Mouse (Mus musculus) CH12.LX (cell line): ENCODE measurements around the gene H2-Eb2. TPM values are rescaled to one million over a fixed set of nuclear protein-coding genes. Genes with fewer than 3 reads are reported as not detected.
A peak's percentile ranks its signal among the peaks of the same experiment; 100 is the strongest.

Experiments
- DNase-seq: peaks from one replicate; pipeline ENCODE4 v3.0.0-alpha.2; 2013; ENCODE audit errors: extremely low read depth
- H3K27ac ChIP-seq: 2 replicates; pipeline ENCODE4 v1.5.1; 2012; ENCODE audit warnings: low read depth, mild to moderate bottlenecking, control low read depth, moderate library complexity; ENCODE audit not compliant: insufficient read depth
- H3K27me3 ChIP-seq: replicated peaks from 2 replicates; pipeline ENCODE3; 2012; ENCODE audit warnings: inconsistent platforms
- H3K36me3 ChIP-seq, 2 experiments: replicated peaks in 1 of 2; 2 replicates each; pipeline versions ENCODE3 to v1.6.1; 2012; ENCODE audit warnings: inconsistent platforms in 1 of 2, low read length in 1 of 2, mild to moderate bottlenecking in 1 of 2, mixed read lengths in 1 of 2, moderate library complexity in 1 of 2; ENCODE audit not compliant: control insufficient read depth in 1 of 2, insufficient read depth in 1 of 2
- H3K4me1 ChIP-seq, 2 experiments: 2 replicates each; pipeline ENCODE4 v1.6.1; 2012; ENCODE audit warnings: inconsistent platforms in 1 of 2, moderate library complexity in 1 of 2; ENCODE audit not compliant: insufficient read depth in 2 of 2, control insufficient read depth in 1 of 2
- H3K4me2 ChIP-seq: 2 replicates; pipeline ENCODE4 v1.6.1; 2012; ENCODE audit warnings: low read depth, mild to moderate bottlenecking, control low read depth; ENCODE audit not compliant: poor library complexity, insufficient read depth, severe bottlenecking
- H3K4me3 ChIP-seq, 3 experiments: fragments of 150-350 bp in 1 of 3; sonication (generic) in 1 of 3; replicated peaks in 1 of 3; 2 replicates each; pipeline versions ENCODE3 to v1.5.1; 2011 to 2012; ENCODE audit warnings: low read depth in 2 of 3, low read length in 2 of 3, mild to moderate bottlenecking in 2 of 3, moderate library complexity in 2 of 3, control low read depth in 1 of 3, improper control_type of control experiment in 1 of 3, inconsistent platforms in 1 of 3, mixed read lengths in 1 of 3; ENCODE audit not compliant: poor library complexity in 1 of 3
- H3K79me2 ChIP-seq: replicated peaks from 2 replicates; pipeline ENCODE4 v1.6.1; 2012; ENCODE audit warnings: mild to moderate bottlenecking, moderate library complexity; ENCODE audit not compliant: control insufficient read depth, poor library complexity, insufficient read depth, severe bottlenecking; ENCODE audit errors: extremely low read depth
- H3K9ac ChIP-seq: 2 replicates; pipeline ENCODE4 v1.6.1; 2012; ENCODE audit warnings: low read depth, mild to moderate bottlenecking, control low read depth, moderate library complexity; ENCODE audit not compliant: insufficient read depth
- H3K9me3 ChIP-seq: replicated peaks from 2 replicates; pipeline ENCODE3; 2012; ENCODE audit warnings: low read length, inconsistent platforms, mixed read lengths
- BHLHE40 ChIP-seq: IDR thresholded peaks from 2 replicates; pipeline ENCODE4 v1.6.1; 2011; ENCODE audit warnings: mild to moderate bottlenecking, low read depth, low read length, improper control_type of control experiment
- CHD1 ChIP-seq: IDR thresholded peaks from 2 replicates; pipeline ENCODE4 v1.6.1; 2012; ENCODE audit warnings: low read depth, low read length, improper control_type of control experiment, inconsistent platforms
- CHD2 ChIP-seq: IDR thresholded peaks from 2 replicates; pipeline ENCODE4 v1.6.1; 2011; ENCODE audit warnings: low read length, improper control_type of control experiment
- CTCF ChIP-seq, 2 experiments: IDR thresholded peaks in 1 of 2; conservative IDR thresholded peaks in 1 of 2; 2 replicates each; pipeline ENCODE4 v1.5.1; 2011 to 2012; ENCODE audit warnings: low read depth in 2 of 2, low read length in 2 of 2, improper control_type of control experiment in 1 of 2, inconsistent platforms in 1 of 2, mild to moderate bottlenecking in 1 of 2, moderate library complexity in 1 of 2
- ELF1 ChIP-seq: IDR thresholded peaks from 2 replicates; pipeline ENCODE4 v1.6.1; 2014; ENCODE audit warnings: low read depth, mild to moderate bottlenecking, inconsistent platforms, low read length, improper control_type of control experiment
- ETS1 ChIP-seq: conservative IDR thresholded peaks from 2 replicates; pipeline ENCODE4 v1.6.1; 2012; ENCODE audit warnings: low read depth, mild to moderate bottlenecking, inconsistent platforms, low read length, improper control_type of control experiment, moderate library complexity
- IRF4 ChIP-seq: IDR thresholded peaks from 2 replicates; pipeline ENCODE4 v1.6.1; 2014; ENCODE audit warnings: low read depth, mild to moderate bottlenecking, inconsistent platforms, low read length, improper control_type of control experiment
- JUN ChIP-seq: IDR thresholded peaks from 2 replicates; pipeline ENCODE4 v1.6.1; 2011; ENCODE audit warnings: low read depth, mild to moderate bottlenecking, low read length, improper control_type of control experiment, moderate library complexity; ENCODE audit not compliant: insufficient read depth
- KAT2A ChIP-seq: IDR thresholded peaks from 2 replicates; pipeline ENCODE4 v1.6.1; 2012; ENCODE audit warnings: low read length, improper control_type of control experiment, inconsistent platforms; ENCODE audit not compliant: insufficient replicate concordance
- MAFK ChIP-seq: IDR thresholded peaks from 2 replicates; pipeline ENCODE4 v1.6.1; 2011; ENCODE audit warnings: low read length, improper control_type of control experiment; ENCODE audit not compliant: insufficient replicate concordance
- MAX ChIP-seq: IDR thresholded peaks from 2 replicates; pipeline ENCODE4 v1.6.1; 2011; ENCODE audit warnings: low read length, improper control_type of control experiment
- MAZ ChIP-seq: IDR thresholded peaks from 2 replicates; pipeline ENCODE4 v1.6.1; 2012; ENCODE audit warnings: low read depth, mild to moderate bottlenecking, inconsistent platforms, low read length, improper control_type of control experiment, moderate library complexity
- MXI1 ChIP-seq: IDR thresholded peaks from 2 replicates; pipeline ENCODE4 v1.6.1; 2011; ENCODE audit warnings: mild to moderate bottlenecking, low read depth, low read length, improper control_type of control experiment
- NELFE ChIP-seq: IDR thresholded peaks from 2 replicates; pipeline ENCODE4 v1.6.1; 2011; ENCODE audit warnings: low read depth, low read length, improper control_type of control experiment
- NRF1 ChIP-seq: IDR thresholded peaks from 2 replicates; pipeline ENCODE4 v1.6.1; 2014; ENCODE audit warnings: low read depth, mild to moderate bottlenecking, inconsistent platforms, low read length, improper control_type of control experiment, moderate library complexity
- PAX5 ChIP-seq: IDR thresholded peaks from 2 replicates; pipeline ENCODE4 v1.6.1; 2012; ENCODE audit warnings: low read length, inconsistent platforms, mixed read lengths
- POLR2A ChIP-seq: IDR thresholded peaks from 2 replicates; pipeline ENCODE4 v1.6.1; 2011; ENCODE audit warnings: low read depth, mild to moderate bottlenecking, improper control_type of control experiment, low read length
- RAD21 ChIP-seq: IDR thresholded peaks from 2 replicates; pipeline ENCODE4 v1.6.1; 2011; ENCODE audit warnings: low read depth, mild to moderate bottlenecking, low read length, improper control_type of control experiment, moderate library complexity
- RCOR1 ChIP-seq: conservative IDR thresholded peaks from 2 replicates; pipeline ENCODE4 v1.6.1; 2012; ENCODE audit warnings: low read depth, mild to moderate bottlenecking, inconsistent platforms, low read length, improper control_type of control experiment
- SIN3A ChIP-seq: IDR thresholded peaks from 2 replicates; pipeline ENCODE4 v1.6.1; 2012; ENCODE audit warnings: low read length, improper control_type of control experiment, inconsistent platforms
- SMC3 ChIP-seq: IDR thresholded peaks from 2 replicates; pipeline ENCODE4 v1.6.1; 2011; ENCODE audit warnings: low read depth, low read length, improper control_type of control experiment
- TBP ChIP-seq: conservative IDR thresholded peaks from 2 replicates; pipeline ENCODE4 v1.6.1; 2011; ENCODE audit warnings: low read depth, low read length, improper control_type of control experiment
- TCF12 ChIP-seq: IDR thresholded peaks from 2 replicates; pipeline ENCODE4 v1.6.1; 2014; ENCODE audit warnings: low read depth, mild to moderate bottlenecking, inconsistent platforms, low read length, improper control_type of control experiment
- USF1 ChIP-seq: IDR thresholded peaks from 2 replicates; pipeline ENCODE4 v1.6.1; 2014; ENCODE audit warnings: low read depth, mild to moderate bottlenecking, inconsistent platforms, low read length, improper control_type of control experiment
- USF2 ChIP-seq: conservative IDR thresholded peaks from 2 replicates; pipeline ENCODE4 v1.6.1; 2011; ENCODE audit warnings: low read depth, low read length, improper control_type of control experiment
- ZC3H11A ChIP-seq: IDR thresholded peaks from 2 replicates; pipeline ENCODE4 v1.6.1; 2012; ENCODE audit warnings: low read depth, mild to moderate bottlenecking, inconsistent platforms, low read length, improper control_type of control experiment
- ZKSCAN1 ChIP-seq: IDR thresholded peaks from 2 replicates; pipeline ENCODE4 v1.6.1; 2012; ENCODE audit warnings: low read depth, inconsistent platforms, low read length, improper control_type of control experiment, borderline replicate concordance
- ZMIZ1 ChIP-seq: IDR thresholded peaks from 2 replicates; pipeline ENCODE4 v1.6.1; 2012; ENCODE audit warnings: low read depth, mild to moderate bottlenecking, inconsistent platforms, low read length, improper control_type of control experiment
- ZNF384 ChIP-seq: IDR thresholded peaks from 2 replicates; pipeline ENCODE4 v1.6.1; 2012; ENCODE audit warnings: low read depth, low read length, improper control_type of control experiment, inconsistent platforms
- dilution Hi-C: fragments of 300-500 bp; cut with MboI; formaldehyde crosslinking; loops from 2 replicates; pipeline ENCODE4 v1.14.3; 2020; ENCODE audit warnings: low sequenced_read_pairs; ENCODE audit not compliant: extremely low pct_unique_long_range_greater_than_20kb, extremely low pct_ligation_motif_present
- in situ Hi-C: fragments of 300-500 bp; cut with MboI; formaldehyde crosslinking; loops from 3 replicates; pipeline ENCODE4 v1.14.3; 2019; ENCODE audit warnings: low sequenced_read_pairs, low pct_ligation_motif_present, low pct_unique_long_range_greater_than_20kb, mixed read lengths
- polyA plus RNA-seq: library from polyadenylated mRNA; unstranded; fragments of >175 nt; gene quantifications from 2 replicates; pipeline ENCODE4 v1.2.1, GENCODE M21; 2012; ENCODE audit warnings: low read depth; ENCODE audit not compliant: insufficient read length
- total RNA-seq, 2 experiments: library from RNA; depleted of rRNA; stranded (reverse); fragments of 300-350 nt in 1 of 2; fragments of >200 nt in 1 of 2; gene quantifications; 2 replicates each; pipeline ENCODE4 v1.2.3; 2012 to 2014

Gene H2-Eb2
- total and polyA plus RNA-seq, 3 experiments, result 5.8 to 11.4 (median 10.9) TPM

GRCm38 (mm10) chr17:34305380-34306030 lies 20.0 kb upstream of the H2-Eb2 start, which contains the start of gene H2-Eb1:
TSS of gene H2-Eb1 (plus strand) at chr17:34305867.
- peak within 1 kb of the TSS; percentile 96 for H3K27ac ChIP-seq
- peaks cover 11 to 27% of the 10 kb centered on the region in 2 experiments for H3K36me3 ChIP-seq
- H3K9ac ChIP-seq, result peak within 1 kb of the TSS; percentile 97
- peak; percentile 95 for TF ChIP-seq TBP
- TF ChIP-seq CHD1, result peak; percentile 90
- TF ChIP-seq SMC3, result no peak
- TF ChIP-seq TCF12, result peak; percentile 81; the same call in 1 of the 2 replicates
- TF ChIP-seq ZMIZ1, result 0 out of 2 replicates have a peak, but pooled peaks have one; percentile 73
- TF ChIP-seq MXI1, result no peak; the same call in 1 of the 2 replicates
- no peak for TF ChIP-seq RAD21
- no peak for TF ChIP-seq ELF1
- TF ChIP-seq NRF1, result 0 out of 2 replicates have a peak, but pooled peaks have one; percentile 4
- no peak for TF ChIP-seq JUN
- peak; percentile 59; the same call in 1 of the 2 replicates for TF ChIP-seq NELFE
- TF ChIP-seq IRF4, result peak; percentile 18; the same call in 1 of the 2 replicates
- TF ChIP-seq POLR2A, result peak; percentile 81
- TF ChIP-seq RCOR1, result no peak
- no peak for TF ChIP-seq ZKSCAN1
- TF ChIP-seq CHD2, result peak; percentile 89
- peak; percentile 87 for DNase-seq
- peaks cover 23% of the 10 kb centered on the region for H3K79me2 ChIP-seq
- in situ Hi-C loops, result no loop called here
- H3K4me1 ChIP-seq, result peaks cover 12 to 43% of the 10 kb centered on the region in 2 experiments; a peak in 3 of 4 replicates
- dilution Hi-C loops, result no loop called here
- peak within 1 kb of the TSS; percentile 78 for H3K4me2 ChIP-seq
- H3K9me3 ChIP-seq, result peaks cover 11% of the 10 kb centered on the region
- H3K4me3 ChIP-seq, result peak within 1 kb of the TSS; percentile 64 to 84 (median 79)
- no peaks in the 10 kb centered on the region for H3K27me3 ChIP-seq

GRCm38 (mm10) chr17:34306407-34306806 lies 19.1 kb upstream of the H2-Eb2 start:
- Histone ChIP-seq H3K9me3 (peaks cover 11% of the 10 kb centered on the region), H3K27me3 (no peaks in the 10 kb centered on the region), H3K79me2 (peaks cover 23% of the 10 kb centered on the region), H3K27ac (peak overlapping the region; percentile 74; the same call in 1 of the 2 replicates), H3K9ac (peak overlapping the region; percentile 97), H3K4me3 (peak overlapping the region; percentile 64 to 84 (median 79)), H3K36me3 (peaks cover 13 to 30% of the 10 kb centered on the region in 2 experiments), H3K4me1 (peaks cover 12 to 50% of the 10 kb centered on the region in 2 experiments; a peak in 3 of 4 replicates), H3K4me2 (peak overlapping the region; percentile 43)
- dilution Hi-C loops, result no loop called here
- in situ Hi-C loops, result no loop called here
- peak; percentile 76 for DNase-seq
- TF ChIP-seq USF1 (no peak), NELFE (peak; percentile 46; the same call in 1 of the 2 replicates), ETS1 (peak; percentile 83), MAFK (no peak), MAZ (no peak), IRF4 (no peak), ZMIZ1 (no peak), ZNF384 (no peak), CTCF (conservative IDR thresholded peaks at IDR 0.05 in 1 of 2, IDR thresholded peaks at IDR 0.05 in 1 of 2; ENCODE audit: low read depth in 2 of 2, low read length in 2 of 2) (peak in 1 of 2 experiments; percentile 42; a peak in 1 of 4 replicates), POLR2A (no peak; the same call in 1 of the 2 replicates), NRF1 (no peak), JUN (peak; percentile 49), MAX (no peak), ELF1 (no peak; the same call in 1 of the 2 replicates), USF2 (no peak), PAX5 (no peak), ZC3H11A (no peak), RAD21 (peak; percentile 7), BHLHE40 (peak; percentile 35; the same call in 1 of the 2 replicates), MXI1 (peak; percentile 52), KAT2A (no peak), CHD2 (no peak), TBP (no peak), SIN3A (peak; percentile 66; the same call in 1 of the 2 replicates)
